8 mouse cellular contexts compared by ENCODE assay signal in the genomic region with DNA sequence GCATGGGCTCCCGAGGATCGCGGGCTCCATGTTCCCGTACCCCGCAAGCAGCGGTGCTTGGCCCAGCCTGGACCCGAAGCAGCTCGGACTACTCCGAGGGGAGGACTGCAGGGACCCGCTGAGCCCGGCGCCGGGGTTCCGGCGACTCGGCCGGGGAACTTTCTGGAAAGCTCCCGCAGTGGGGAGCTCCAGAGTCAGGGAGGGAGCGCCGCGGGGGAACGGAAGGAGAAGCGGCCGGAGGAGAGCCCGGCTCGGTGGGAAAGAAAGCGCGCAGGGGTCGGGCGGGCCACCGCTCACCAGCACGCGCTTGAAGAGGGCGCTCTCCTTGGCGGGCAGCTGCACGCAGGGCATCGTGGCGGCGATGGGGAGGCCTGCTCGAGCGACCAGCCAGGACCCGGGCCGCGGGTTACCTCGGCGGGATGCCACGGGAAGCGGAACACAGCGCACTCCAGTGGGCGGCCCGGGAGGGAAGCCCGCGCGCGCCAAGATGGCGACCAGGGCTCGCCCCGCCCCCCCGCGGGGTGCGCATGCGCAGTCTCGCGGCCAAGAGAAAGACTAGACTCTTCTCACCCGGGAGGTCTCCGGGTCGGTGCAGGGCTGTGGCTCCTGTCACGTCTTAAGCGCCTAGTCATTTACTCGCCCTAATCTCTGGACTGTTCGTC. TPM values are rescaled to one million over a fixed set of nuclear protein-coding genes. Genes with fewer than 3 reads are reported as not detected.
DNase-seq lines count a peak whose midpoint lies in the region; ATAC-seq and TF ChIP-seq lines count a peak whose summit lies in the region.

Gene Naa16 (minus strand): TSS at position 514 of the 662 bp plus-strand sequence.

- peak; percentile 47 for TF ChIP-seq CTCF in heart, postnatal 0 days (IDR thresholded peaks at IDR 0.05; ENCODE audit: low read depth)
- no peak for TF ChIP-seq CTCF in testis, adult 2 months (IDR thresholded peaks at IDR 0.05; ENCODE audit: control insufficient read depth, insufficient read depth, insufficient replicate concordance, low read depth, low read length)

- under 1% methylated on average over 67 of the region's 71 CpGs for WGBS in forebrain, embryonic 11.5 days
- WGBS in heart, postnatal 0 days: under 1% methylated on average over 69 of the region's 71 CpGs
- WGBS in liver, embryonic 16.5 days (ENCODE audit: insufficient replicate concordance): under 1% methylated on average over 71 of the region's 71 CpGs
- under 1% methylated on average over 69 of the region's 71 CpGs for WGBS in neural tube, embryonic 13.5 days

- H3K4me1 ChIP-seq in forebrain, embryonic 11.5 days (replicated peaks; ENCODE audit: control insufficient read depth, insufficient read depth, low read length): no peaks in the 10 kb centered on the region
- peaks cover 9% of the 10 kb centered on the region for H3K4me1 ChIP-seq in heart, postnatal 0 days (ENCODE audit: control insufficient read depth, insufficient read depth)
- peaks cover 17% of the 10 kb centered on the region for H3K4me1 ChIP-seq in liver, embryonic 16.5 days (ENCODE audit: control insufficient read depth, low read depth, low read length)
- peaks cover 20% of the 10 kb centered on the region for H3K4me1 ChIP-seq in neural tube, embryonic 13.5 days (replicated peaks)
- no peaks in the 10 kb centered on the region; the same call in 1 of the 2 replicates for H3K4me1 ChIP-seq in testis, adult 2 months (ENCODE audit: control insufficient read depth, insufficient read depth, low read length)

- peak; percentile 92 for DNase-seq in CD8-positive naive resting alpha-beta T cell, adult 2 months (ENCODE audit: low read depth in 2 of 2, low spot score in 2 of 2)
- peak; percentile 89 for DNase-seq in c-Kit-positive CD71-negative TER-119-negative erythroid progenitor cells, embryonic 14.5 days (ENCODE audit: low read depth)
- DNase-seq in forebrain, embryonic 11.5 days (ENCODE audit: low spot score): peak; percentile 98
- DNase-seq in heart, postnatal 0 days (ENCODE audit: low spot score): peak; percentile 87
- peak; percentile 96 to 98 for DNase-seq in kidney, postnatal 4 days

- H3K4me3 ChIP-seq in forebrain, embryonic 11.5 days (ENCODE audit: low read depth, low read length): peak within 1 kb of the TSS; percentile 66
- peak within 1 kb of the TSS; percentile 85 for H3K4me3 ChIP-seq in heart, postnatal 0 days (ENCODE audit: low read depth, low read length)
- peak within 1 kb of the TSS; percentile 79 for H3K4me3 ChIP-seq in liver, embryonic 16.5 days (ENCODE audit: low read depth, low read length)
- H3K4me3 ChIP-seq in neural tube, embryonic 13.5 days: peak within 1 kb of the TSS; percentile 73
- peak within 1 kb of the TSS; percentile 88 for H3K4me3 ChIP-seq in testis, adult 2 months (ENCODE audit: control insufficient read depth, low read depth, low read length)

- TF ChIP-seq EP300 in heart, postnatal 0 days (IDR thresholded peaks at IDR 0.05; ENCODE audit: low read depth): 0 out of 2 replicates have a peak, but pooled peaks have one; percentile 57

- H3K36me3 ChIP-seq in forebrain, embryonic 11.5 days (ENCODE audit: control insufficient read depth, insufficient read depth, low read length): no peaks in the 10 kb centered on the region
- H3K36me3 ChIP-seq in heart, postnatal 0 days (replicated peaks; ENCODE audit: control insufficient read depth, insufficient read depth, low read length): peaks cover 7% of the 10 kb centered on the region; the same call in 1 of the 2 replicates
- H3K36me3 ChIP-seq in liver, embryonic 16.5 days (ENCODE audit: control insufficient read depth, insufficient read depth): no peaks in the 10 kb centered on the region; the same call in 1 of the 2 replicates
- no peaks in the 10 kb centered on the region for H3K36me3 ChIP-seq in neural tube, embryonic 13.5 days
- no peaks in the 10 kb centered on the region for H3K36me3 ChIP-seq in testis, adult 2 months (ENCODE audit: control insufficient read depth, insufficient read depth, low read length)

- peak; percentile 96 for ATAC-seq in forebrain, embryonic 11.5 days (replicated peaks; ENCODE audit: low FRiP score)
- peak; percentile 94 for ATAC-seq in heart, postnatal 0 days (ENCODE audit: insufficient read depth, low read depth)
- peak; percentile 93 for ATAC-seq in liver, embryonic 16.5 days (ENCODE audit: low read depth)
- ATAC-seq in neural tube, embryonic 13.5 days (ENCODE audit: low read depth): peak; percentile 98

- peak within 1 kb of the TSS; percentile 76 for H3K4me2 ChIP-seq in forebrain, embryonic 11.5 days (ENCODE audit: low read depth, low read length, severe bottlenecking)
- peak within 1 kb of the TSS; percentile 87 for H3K4me2 ChIP-seq in heart, postnatal 0 days (ENCODE audit: low read depth, low read length)
- peak within 1 kb of the TSS; percentile 88 for H3K4me2 ChIP-seq in liver, embryonic 16.5 days (ENCODE audit: low read depth, low read length)
- peak within 1 kb of the TSS; percentile 82 for H3K4me2 ChIP-seq in neural tube, embryonic 13.5 days

- H3K27me3 ChIP-seq in forebrain, embryonic 11.5 days (ENCODE audit: control insufficient read depth, insufficient read depth, low read length): no peaks in the 10 kb centered on the region
- no peaks in the 10 kb centered on the region for H3K27me3 ChIP-seq in heart, postnatal 0 days (ENCODE audit: control insufficient read depth, insufficient read depth, low read length)
- no peaks in the 10 kb centered on the region for H3K27me3 ChIP-seq in liver, embryonic 16.5 days (ENCODE audit: control insufficient read depth, insufficient read depth, low read depth, low read length)
- H3K27me3 ChIP-seq in neural tube, embryonic 13.5 days: no peaks in the 10 kb centered on the region
- no peaks in the 10 kb centered on the region for H3K27me3 ChIP-seq in testis, adult 2 months (ENCODE audit: control insufficient read depth, insufficient read depth, low read length)

- H3K9me3 ChIP-seq in forebrain, embryonic 11.5 days (ENCODE audit: control insufficient read depth, low read length): no peaks in the 10 kb centered on the region
- no peaks in the 10 kb centered on the region for H3K9me3 ChIP-seq in heart, postnatal 0 days (replicated peaks; ENCODE audit: control insufficient read depth, low read length)
- H3K9me3 ChIP-seq in liver, embryonic 16.5 days (replicated peaks; ENCODE audit: control insufficient read depth, low read length): no peaks in the 10 kb centered on the region
- H3K9me3 ChIP-seq in neural tube, embryonic 13.5 days: no peaks in the 10 kb centered on the region

- peak within 1 kb of the TSS; percentile 77 for H3K9ac ChIP-seq in forebrain, embryonic 11.5 days (ENCODE audit: low read length)
- H3K9ac ChIP-seq in heart, postnatal 0 days (replicated peaks; ENCODE audit: low read depth, low read length): peak within 1 kb of the TSS; percentile 88
- H3K9ac ChIP-seq in liver, embryonic 16.5 days (ENCODE audit: low read depth, low read length): peak within 1 kb of the TSS; percentile 94
- H3K9ac ChIP-seq in neural tube, embryonic 13.5 days: peak within 1 kb of the TSS; percentile 80

- peak; percentile 76 for TF ChIP-seq POLR2A in testis, adult 2 months (IDR thresholded peaks at IDR 0.05; ENCODE audit: control insufficient read depth, low read depth, low read length)

- peak within 1 kb of the TSS; percentile 90 for H3K27ac ChIP-seq in forebrain, embryonic 11.5 days (ENCODE audit: low read depth, low read length)
- peak within 1 kb of the TSS; percentile 91 for H3K27ac ChIP-seq in heart, postnatal 0 days (ENCODE audit: low read depth)
- H3K27ac ChIP-seq in liver, embryonic 16.5 days (ENCODE audit: low read length): peak within 1 kb of the TSS; percentile 98
- H3K27ac ChIP-seq in neural tube, embryonic 13.5 days (replicated peaks): peak within 1 kb of the TSS; percentile 97
- peak within 1 kb of the TSS; percentile 73 for H3K27ac ChIP-seq in testis, adult 2 months (ENCODE audit: control insufficient read depth, insufficient read depth, low read depth, low read length)

RNA-seq across cellular contexts. Expression of gene Naa16, which starts in this region (rescaled TPM):
- polyA plus RNA-seq in forebrain, embryonic 11.5 days (2014; fragmentation: Nextera tagmentation; extraction: Ambion mirVana): 48.5 and 49.1 TPM in 2 replicates
- total RNA-seq in heart, postnatal 0 days (2014; rRNA removed; ENCODE audit: low replicate concordance): 0.81 and 1.6 TPM in 2 replicates
- 11.3 and 14.8 TPM in 2 replicates for polyA plus RNA-seq in heart, postnatal 0 days (2015; fragmentation: Nextera tagmentation; extraction: Ambion mirVana)
- 21.3 and 25.0 TPM in 2 replicates for polyA plus RNA-seq in liver, embryonic 16.5 days (2015; fragmentation: Nextera tagmentation; extraction: Ambion mirVana)
- polyA plus RNA-seq in neural tube, embryonic 13.5 days (2015; fragmentation: Nextera tagmentation; extraction: Ambion mirVana): 19.2 and 22.3 TPM in 2 replicates
- 1.7 and 2.1 TPM in 2 replicates for polyA plus RNA-seq in testis, adult 2 months (2012; rRNA removed)

Comparison
In these comparisons a context has a peak if more than half of its experiments do, and no peak if none do; other contexts are left out.
1. Peak in every context shown above with its lines: DNase-seq, ATAC-seq, H3K4me3 ChIP-seq and H3K27ac ChIP-seq.